Mouse (Mus musculus) lung, postnatal 0 days (tissue): ENCODE results near the gene Hdhd5. TPM values are rescaled to one million over a fixed set of nuclear protein-coding genes. Genes with fewer than 3 reads are reported as not detected.

Source experiments
- ATAC-seq: fragments of 200-750 bp; cut with Nextera tagmentation; 2 replicates; pipeline ENCODE4 v1.8.0; 2017; ENCODE audit warnings: moderate library complexity
- DNase-seq: peaks from one replicate; pipeline ENCODE4 v3.0.0-alpha.2; 2016; ENCODE audit warnings: low spot score
- H3K27ac ChIP-seq: fragments of 300-500 bp; sonication (generic); 2 replicates; pipeline ENCODE4 v1.5.1; 2014; ENCODE audit warnings: antibody characterized with exemption, mild to moderate bottlenecking, low read length, mixed read lengths
- H3K27me3 ChIP-seq: fragments of 300-500 bp; sonication (generic); replicated peaks from 2 replicates; pipeline ENCODE4 v1.6.1; 2014; ENCODE audit warnings: low read length, mixed read lengths; ENCODE audit not compliant: insufficient read depth
- H3K36me3 ChIP-seq: fragments of 300-500 bp; sonication (generic); 2 replicates; pipeline ENCODE4 v1.6.1; 2014; ENCODE audit warnings: low read length, mixed read lengths; ENCODE audit not compliant: insufficient read depth
- H3K4me1 ChIP-seq: fragments of 300-500 bp; sonication (generic); 2 replicates; pipeline ENCODE4 v1.6.1; 2014; ENCODE audit warnings: antibody characterized with exemption, low read depth, low read length, mixed read lengths; ENCODE audit not compliant: insufficient read depth
- H3K4me2 ChIP-seq: fragments of 300-500 bp; sonication (generic); replicated peaks from 2 replicates; pipeline ENCODE4 v1.6.1; 2014; ENCODE audit warnings: low read depth, mild to moderate bottlenecking, low read length, moderate library complexity, mixed read lengths
- H3K4me3 ChIP-seq: fragments of 300-500 bp; sonication (generic); 2 replicates; pipeline ENCODE4 v1.5.1; 2014; ENCODE audit warnings: low read depth, low read length
- H3K9ac ChIP-seq: fragments of 300-500 bp; sonication (generic); replicated peaks from 2 replicates; pipeline ENCODE4 v1.6.1; 2014; ENCODE audit warnings: low read depth, mild to moderate bottlenecking
- H3K9me3 ChIP-seq: fragments of 300-500 bp; sonication (generic); 2 replicates; pipeline ENCODE4 v1.6.1; 2016; ENCODE audit warnings: low read length, mixed read lengths
- CTCF ChIP-seq: IDR thresholded peaks from 2 replicates; pipeline ENCODE4 v1.5.1; 2016; ENCODE audit warnings: antibody characterized with exemption, mild to moderate bottlenecking
- EP300 ChIP-seq: IDR thresholded peaks from 2 replicates; pipeline ENCODE4 v1.6.1; 2016; ENCODE audit warnings: antibody characterized with exemption, mild to moderate bottlenecking, control low read depth
- WGBS: fragments of 180-500 bp; shearing (Covaris S2); extraction: QIAGEN DNeasy Blood & Tissue Kit; methylation state at CpG from one replicate; pipeline ENCODE4 v1.1.7; 2014; 5-methylcytosine and 5-hydroxymethylcytosine counted together
- polyA plus RNA-seq: library from polyadenylated mRNA; unstranded; fragments of >200 nt; fragmentation: Nextera tagmentation; extraction: Ambion mirVana; gene quantifications from 2 replicates; pipeline ENCODE4 v1.2.1, GENCODE M21; 2015

Gene Hdhd5
- polyA plus RNA-seq, 1 experiment from 2014 or later, result 10.1 TPM

DNA sequence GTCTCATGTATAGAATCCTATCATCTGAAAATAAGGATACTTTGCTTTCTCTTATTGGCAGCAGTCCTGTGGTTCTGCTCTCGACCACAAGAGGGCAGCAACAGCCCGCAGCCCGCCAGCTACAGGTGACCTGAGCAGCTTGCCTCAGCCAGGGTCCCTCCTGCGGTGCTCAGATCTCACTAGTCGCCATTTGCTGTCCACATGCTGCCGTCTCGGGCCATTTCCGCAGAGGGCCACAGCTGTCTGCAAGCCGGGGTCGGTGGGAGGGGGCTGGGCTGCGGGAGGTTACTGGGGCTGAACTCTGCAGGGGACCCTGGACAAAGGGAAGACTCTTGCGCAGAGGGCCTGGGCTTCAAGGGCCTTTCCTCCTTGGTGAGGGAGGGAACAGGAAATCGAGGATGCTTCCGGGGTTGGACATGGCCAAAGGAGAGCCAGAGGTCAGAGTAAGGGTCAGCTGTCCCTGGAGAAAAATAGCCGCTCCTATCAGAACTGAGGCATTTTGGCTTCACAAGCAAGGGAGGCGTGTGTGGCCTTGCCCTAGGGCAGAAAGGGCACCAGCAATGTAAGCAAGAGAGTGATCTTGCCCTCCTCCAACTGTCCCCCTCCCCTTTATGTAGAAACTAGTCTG is 8.1 kb upstream of the Hdhd5 start:
- DNase-seq (peak; percentile 78), ATAC-seq (peak; percentile 90)
- peak; percentile 98 for TF ChIP-seq CTCF
- TF ChIP-seq EP300, result no peak
- H3K27ac ChIP-seq, result no peak overlapping the region
- 4% methylated on average over 16 of the region's 16 CpGs for WGBS
- no peaks in the 10 kb centered on the region for H3K4me1 ChIP-seq
- no peak overlapping the region for H3K9ac ChIP-seq
- H3K9me3 ChIP-seq, result no peaks in the 10 kb centered on the region
- no peaks in the 10 kb centered on the region for H3K36me3 ChIP-seq
- peak overlapping the region; percentile 51 for H3K4me2 ChIP-seq
- H3K27me3 ChIP-seq, result no peaks in the 10 kb centered on the region
- H3K4me3 ChIP-seq, result peak overlapping the region; percentile 19; the same call in 1 of the 2 replicates

DNA sequence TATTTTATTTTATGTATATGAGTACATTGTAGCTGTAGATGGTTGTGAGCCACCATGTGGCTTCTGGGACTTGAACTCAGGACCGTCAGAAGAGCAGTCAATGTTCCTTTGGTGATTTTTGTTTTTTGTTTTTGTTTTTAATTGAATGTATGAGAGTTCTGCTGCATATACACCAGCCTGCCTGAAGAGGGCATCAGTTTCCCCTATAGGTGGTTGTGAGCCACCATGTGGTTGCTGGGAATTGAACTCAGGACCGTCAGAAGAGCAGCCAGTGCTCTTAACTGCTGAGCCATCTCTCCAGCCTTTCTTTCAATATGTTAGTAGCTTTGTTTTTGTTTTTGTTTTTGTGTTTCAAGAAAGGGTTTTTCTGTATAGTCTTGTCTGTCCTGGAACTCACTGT is 5.2 kb upstream of the Hdhd5 start:
- Histone ChIP-seq H3K27ac (no peak overlapping the region), H3K9ac (no peak overlapping the region), H3K27me3 (no peaks in the 10 kb centered on the region), H3K4me2 (no peak overlapping the region), H3K4me3 (no peak overlapping the region), H3K9me3 (no peaks in the 10 kb centered on the region), H3K4me1 (no peaks in the 10 kb centered on the region), H3K36me3 (no peaks in the 10 kb centered on the region)
- WGBS, result 83% methylated on average over 2 of the region's 2 CpGs
- no peak for ATAC-seq
- TF ChIP-seq EP300 (no peak), CTCF (0 out of 2 replicates have a peak, but pooled peaks have one; percentile 13)
- DNase-seq, result no peak

DNA sequence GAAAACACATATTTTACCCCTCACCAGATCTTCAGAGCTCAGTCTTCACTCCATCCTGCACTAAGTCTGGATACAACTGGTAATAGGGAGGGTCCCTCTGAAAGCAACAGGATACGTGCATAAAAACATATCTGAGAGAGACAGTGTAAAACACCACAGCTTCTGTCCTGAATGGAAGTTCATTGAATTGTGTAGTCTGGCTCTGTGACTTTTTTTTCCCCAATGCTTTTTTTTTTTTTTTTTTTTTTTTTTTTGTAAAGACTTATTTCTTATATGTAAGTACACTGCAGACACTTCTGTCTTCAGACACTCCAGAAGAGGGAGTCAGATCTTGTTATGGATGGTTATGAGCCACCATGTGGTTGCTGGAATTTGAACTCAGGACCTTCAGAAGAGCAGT is 1.5 kb upstream of the Hdhd5 start:
- no peak for ATAC-seq
- no peak overlapping the region for H3K4me3 ChIP-seq

DNA sequence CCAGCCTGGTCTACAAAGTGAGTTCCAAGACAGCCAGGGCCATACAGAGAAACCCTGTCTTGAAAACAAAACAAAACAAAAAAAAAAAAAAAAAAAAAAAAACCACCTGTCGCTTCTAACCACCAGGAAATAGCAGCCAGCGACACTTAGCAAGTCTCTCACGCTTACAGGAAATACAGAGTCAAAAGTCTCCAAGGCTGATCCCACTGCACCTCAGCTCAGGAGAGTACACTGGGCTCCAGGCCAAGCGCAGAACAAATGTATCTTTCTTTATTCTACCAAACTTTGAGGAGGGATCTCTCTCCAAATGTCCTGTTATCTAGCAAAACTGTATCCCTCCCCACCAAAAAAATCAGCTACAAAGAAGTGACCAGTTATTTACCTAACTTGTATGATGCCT is 2.0 kb downstream of the Hdhd5 start:
- H3K36me3 ChIP-seq, result no peaks in the 10 kb centered on the region
- DNase-seq (no peak), ATAC-seq (no peak)
- no peak overlapping the region for H3K4me3 ChIP-seq
- no peaks in the 10 kb centered on the region for H3K27me3 ChIP-seq
- no peak for TF ChIP-seq CTCF
- TF ChIP-seq EP300, result no peak
- H3K4me2 ChIP-seq, result no peak overlapping the region
- no peaks in the 10 kb centered on the region; the same call in 1 of the 2 replicates for H3K4me1 ChIP-seq
- no peak overlapping the region for H3K9ac ChIP-seq
- H3K9me3 ChIP-seq, result no peaks in the 10 kb centered on the region
- 60% methylated on average over 4 of the region's 4 CpGs for WGBS
- no peak overlapping the region for H3K27ac ChIP-seq

More for the DNA sequence above, 1.5 kb upstream of the Hdhd5 start:
- DNase-seq, result no peak
- H3K9ac ChIP-seq, result no peak overlapping the region
- H3K27me3 ChIP-seq, result no peaks in the 10 kb centered on the region
- TF ChIP-seq CTCF (no peak), EP300 (no peak)
- H3K4me2 ChIP-seq, result no peak overlapping the region
- H3K4me1 ChIP-seq, result no peaks in the 10 kb centered on the region; the same call in 1 of the 2 replicates
- 66% methylated on average over 1 of the region's 1 CpGs for WGBS
- no peak overlapping the region for H3K27ac ChIP-seq
- H3K36me3 ChIP-seq, result no peaks in the 10 kb centered on the region
- H3K9me3 ChIP-seq, result no peaks in the 10 kb centered on the region

DNA sequence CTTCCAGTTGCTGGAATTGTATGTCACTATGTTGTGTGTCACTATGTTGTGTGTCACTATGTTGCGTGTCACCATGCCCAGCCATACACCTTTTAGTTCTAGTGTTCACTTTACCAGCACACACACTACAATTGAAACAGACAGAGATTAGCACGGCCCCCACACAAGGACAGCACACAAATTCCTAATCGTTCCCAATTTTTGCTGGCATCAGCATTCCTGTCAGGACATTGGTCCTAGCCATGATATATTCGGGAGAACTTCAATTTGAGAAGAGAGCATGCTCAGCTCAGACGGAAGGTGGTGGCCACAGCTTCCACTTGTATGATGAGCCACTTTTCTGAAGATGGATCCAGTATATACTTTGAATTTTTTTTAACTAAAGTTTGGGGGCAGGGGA is 6.3 kb downstream of the Hdhd5 start:
- H3K9me3 ChIP-seq, result no peaks in the 10 kb centered on the region
- H3K27ac ChIP-seq, result no peak overlapping the region
- 81% methylated on average over 5 of the region's 5 CpGs for WGBS

DNA sequence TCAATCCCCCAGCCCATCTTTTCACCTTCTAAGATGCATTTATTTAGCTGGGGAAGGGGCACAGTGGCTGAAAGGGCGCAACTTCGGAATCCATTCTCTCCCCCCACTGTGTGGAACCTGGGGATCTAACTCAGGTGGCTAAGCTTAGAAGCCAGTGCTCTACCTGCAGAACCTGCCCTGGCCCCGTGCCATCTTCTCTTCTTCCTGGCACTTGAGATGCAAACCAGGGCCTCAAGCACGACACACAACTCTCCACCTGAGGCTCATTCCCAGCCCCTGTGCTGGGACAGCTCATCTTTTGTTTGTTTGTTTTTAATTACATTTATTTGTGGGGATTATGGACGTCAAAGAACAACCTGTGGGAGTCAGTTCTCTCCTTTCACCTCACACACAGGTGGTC is 11.5 kb downstream of the Hdhd5 start:
- ATAC-seq, result no peak
- TF ChIP-seq EP300, result no peak
- TF ChIP-seq CTCF, result no peak
- Histone ChIP-seq H3K27me3 (no peaks in the 10 kb centered on the region), H3K4me2 (no peak overlapping the region), H3K27ac (no peak overlapping the region), H3K9ac (no peak overlapping the region), H3K4me1 (no peaks in the 10 kb centered on the region), H3K36me3 (peaks cover 7% of the 10 kb centered on the region; the same call in 1 of the 2 replicates), H3K9me3 (no peaks in the 10 kb centered on the region), H3K4me3 (no peak overlapping the region)
- WGBS, result 56% methylated on average over 5 of the region's 5 CpGs
- DNase-seq, result peak; percentile 39

More for the DNA sequence above, 6.3 kb downstream of the Hdhd5 start:
- H3K4me2 ChIP-seq, result no peak overlapping the region
- H3K4me1 ChIP-seq, result no peaks in the 10 kb centered on the region
- H3K36me3 ChIP-seq, result peaks cover 7% of the 10 kb centered on the region; the same call in 1 of the 2 replicates
- DNase-seq, result no peak
- TF ChIP-seq CTCF (no peak), EP300 (no peak)
- H3K4me3 ChIP-seq, result no peak overlapping the region
- ATAC-seq, result no peak
- H3K9ac ChIP-seq, result no peak overlapping the region
- no peaks in the 10 kb centered on the region for H3K27me3 ChIP-seq
